ENCODE assay signal across 17 mouse cellular contexts in the genomic region with DNA sequence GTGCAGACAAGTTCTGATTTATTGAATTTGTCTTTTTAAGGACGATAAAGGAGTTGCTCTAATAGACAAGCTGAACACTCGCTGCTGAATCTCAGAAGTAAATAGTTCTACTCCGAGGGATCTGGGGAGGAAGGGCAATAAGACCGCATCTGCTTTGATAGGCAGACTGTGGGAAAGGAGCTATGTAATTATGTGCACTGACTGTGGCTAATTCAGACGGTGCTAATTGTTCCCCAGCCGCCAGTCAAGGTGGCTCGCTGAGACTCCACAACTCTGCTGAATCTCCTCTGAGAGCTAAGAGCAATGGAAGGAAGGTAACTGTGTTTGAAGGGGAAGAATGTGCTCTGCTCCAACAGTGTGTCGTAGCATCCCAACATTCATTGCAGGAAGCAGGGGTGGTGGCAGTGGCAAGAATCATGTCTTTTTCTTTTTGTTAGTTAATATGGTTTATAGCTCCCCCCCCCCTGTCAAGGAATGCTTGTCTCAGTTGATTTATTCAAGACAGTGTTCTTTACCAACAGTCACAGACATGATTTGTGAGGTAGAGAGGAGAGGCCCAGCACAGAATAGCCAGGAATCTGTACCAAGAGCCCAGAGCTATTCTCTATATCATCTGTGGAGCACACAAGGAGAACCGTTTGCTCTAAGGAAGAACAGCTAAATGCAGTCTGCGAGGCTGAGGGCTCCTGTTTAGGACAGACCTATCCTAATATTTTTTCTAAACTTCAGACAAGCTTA.
A peak's percentile ranks its signal among the peaks of the same experiment; 100 is the strongest.
DNase-seq lines count a peak whose midpoint lies in the region; ATAC-seq lines count a peak whose summit lies in the region.
"Had no signal": no experiment of that assay in that cellular context is flagged by ENCODE, and none has a peak within 500 bp of the region (broad histone marks: within the 10 kb centered on the region; RNA-seq: fewer than 3 reads in every experiment).

No protein-coding gene starts in this region.

- H3K4me3 ChIP-seq in embryonic facial prominence, embryonic 14.5 days (ENCODE audit: low read depth, low read length) = no peak overlapping the region
- H3K4me3 ChIP-seq in embryonic facial prominence, embryonic 10.5 days = no peak overlapping the region
- no peak overlapping the region for H3K4me3 ChIP-seq in midbrain, embryonic 15.5 days
- no peak overlapping the region for H3K4me3 ChIP-seq in midbrain, embryonic 10.5 days
- no peak overlapping the region for H3K4me3 ChIP-seq in hindbrain, embryonic 14.5 days (replicated peaks; ENCODE audit: low read length)
- H3K4me3 ChIP-seq: erythroblast, embryonic 14.5 days; heart, embryonic 13.5 days; limb, embryonic 15.5 days had no signal

- no peaks in the 10 kb centered on the region for H3K27me3 ChIP-seq in embryonic facial prominence, embryonic 14.5 days (replicated peaks; ENCODE audit: control insufficient read depth, insufficient read depth, low read length)
- H3K27me3 ChIP-seq in embryonic facial prominence, embryonic 10.5 days (replicated peaks; ENCODE audit: low read depth, poor library complexity, severe bottlenecking) = no peaks in the 10 kb centered on the region
- no peaks in the 10 kb centered on the region for H3K27me3 ChIP-seq in midbrain, embryonic 15.5 days (replicated peaks)
- no peaks in the 10 kb centered on the region for H3K27me3 ChIP-seq in midbrain, embryonic 10.5 days (ENCODE audit: low read depth, poor library complexity, severe bottlenecking)
- H3K27me3 ChIP-seq in hindbrain, embryonic 14.5 days (ENCODE audit: control insufficient read depth, insufficient read depth, low read length) = no peaks in the 10 kb centered on the region
- H3K27me3 ChIP-seq: heart, embryonic 13.5 days; limb, embryonic 15.5 days had no signal

- no peak overlapping the region for H3K9ac ChIP-seq in embryonic facial prominence, embryonic 14.5 days (ENCODE audit: low read depth, low read length)
- no peak overlapping the region for H3K9ac ChIP-seq in midbrain, embryonic 15.5 days
- no peak overlapping the region for H3K9ac ChIP-seq in hindbrain, embryonic 14.5 days
- H3K9ac ChIP-seq: heart, embryonic 13.5 days; limb, embryonic 15.5 days had no signal

- H3K36me3 ChIP-seq in embryonic facial prominence, embryonic 14.5 days (ENCODE audit: control insufficient read depth, insufficient read depth, low read length) = no peaks in the 10 kb centered on the region
- no peaks in the 10 kb centered on the region for H3K36me3 ChIP-seq in embryonic facial prominence, embryonic 10.5 days (replicated peaks)
- no peaks in the 10 kb centered on the region for H3K36me3 ChIP-seq in midbrain, embryonic 15.5 days (replicated peaks)
- H3K36me3 ChIP-seq in midbrain, embryonic 10.5 days = no peaks in the 10 kb centered on the region
- H3K36me3 ChIP-seq in hindbrain, embryonic 14.5 days (replicated peaks; ENCODE audit: control insufficient read depth, insufficient read depth) = no peaks in the 10 kb centered on the region
- H3K36me3 ChIP-seq: heart, embryonic 13.5 days; limb, embryonic 15.5 days had no signal

- DNase-seq in embryonic facial prominence, embryonic 14.5 days (ENCODE audit: low spot score) = peak; percentile 47
- DNase-seq in embryonic facial prominence, embryonic 10.5 days (ENCODE audit: low spot score) = no peak
- no peak for DNase-seq in midbrain, embryonic 10.5 days (ENCODE audit: low spot score)
- DNase-seq in hindbrain, embryonic 14.5 days (ENCODE audit: low spot score) = peak; percentile 29
- peak; percentile 49 for DNase-seq in retina, embryonic 14.5 days (ENCODE audit: low spot score)
- DNase-seq in adrenal gland, adult 2 months = no peak
- no peak for DNase-seq in right cerebral cortex, postnatal 14 days
- DNase-seq: adrenal gland, postnatal 25 days; heart, postnatal 4 days; kidney, adult 18-20 months; lung, adult 18-20 months; lung, postnatal 4 days; thymus, adult 2 months had no signal

- no peaks in the 10 kb centered on the region for H3K9me3 ChIP-seq in embryonic facial prominence, embryonic 14.5 days (ENCODE audit: control insufficient read depth, low read length)
- H3K9me3 ChIP-seq in embryonic facial prominence, embryonic 10.5 days = no peaks in the 10 kb centered on the region
- H3K9me3 ChIP-seq in midbrain, embryonic 15.5 days = no peaks in the 10 kb centered on the region
- no peaks in the 10 kb centered on the region for H3K9me3 ChIP-seq in midbrain, embryonic 10.5 days (replicated peaks)
- no peaks in the 10 kb centered on the region for H3K9me3 ChIP-seq in hindbrain, embryonic 14.5 days (ENCODE audit: control insufficient read depth, low read length)
- H3K9me3 ChIP-seq: heart, embryonic 13.5 days; limb, embryonic 15.5 days had no signal

- H3K4me2 ChIP-seq in embryonic facial prominence, embryonic 14.5 days (ENCODE audit: low read depth, low read length) = no peak overlapping the region
- H3K4me2 ChIP-seq in midbrain, embryonic 15.5 days = no peak overlapping the region
- no peak overlapping the region for H3K4me2 ChIP-seq in hindbrain, embryonic 14.5 days (replicated peaks)
- H3K4me2 ChIP-seq: heart, embryonic 13.5 days; limb, embryonic 15.5 days had no signal

- ATAC-seq in embryonic facial prominence, embryonic 14.5 days (ENCODE audit: low read depth) = peak; percentile 89
- 0 out of 2 replicates have a peak, but pooled peaks have one; percentile 33 for ATAC-seq in midbrain, embryonic 15.5 days (replicated peaks)
- peak; percentile 62; the same call in 1 of the 2 replicates for ATAC-seq in hindbrain, embryonic 14.5 days (ENCODE audit: low FRiP score)

- no peaks in the 10 kb centered on the region for H3K4me1 ChIP-seq in embryonic facial prominence, embryonic 14.5 days (ENCODE audit: control insufficient read depth, insufficient read depth, low read length)
- H3K4me1 ChIP-seq in embryonic facial prominence, embryonic 10.5 days = no peaks in the 10 kb centered on the region
- H3K4me1 ChIP-seq in midbrain, embryonic 15.5 days = no peaks in the 10 kb centered on the region
- H3K4me1 ChIP-seq in midbrain, embryonic 10.5 days = no peaks in the 10 kb centered on the region
- no peaks in the 10 kb centered on the region for H3K4me1 ChIP-seq in hindbrain, embryonic 14.5 days (replicated peaks; ENCODE audit: control insufficient read depth, insufficient read depth, low read length)
- H3K4me1 ChIP-seq: heart, embryonic 13.5 days; limb, embryonic 15.5 days had no signal

- WGBS in embryonic facial prominence, embryonic 14.5 days = 56% methylated on average over 10 of the region's 10 CpGs
- WGBS in embryonic facial prominence, embryonic 10.5 days = 69% methylated on average over 10 of the region's 10 CpGs
- 59% methylated on average over 10 of the region's 10 CpGs for WGBS in midbrain, embryonic 15.5 days
- 75% methylated on average over 10 of the region's 10 CpGs for WGBS in midbrain, embryonic 10.5 days
- WGBS in hindbrain, embryonic 14.5 days = 52% methylated on average over 10 of the region's 10 CpGs

- no peak overlapping the region for H3K27ac ChIP-seq in embryonic facial prominence, embryonic 14.5 days (replicated peaks; ENCODE audit: low read depth, low read length)
- no peak overlapping the region for H3K27ac ChIP-seq in embryonic facial prominence, embryonic 10.5 days (replicated peaks)
- no peak overlapping the region for H3K27ac ChIP-seq in midbrain, embryonic 15.5 days
- no peak overlapping the region for H3K27ac ChIP-seq in midbrain, embryonic 10.5 days (replicated peaks)
- H3K27ac ChIP-seq in hindbrain, embryonic 14.5 days = no peak overlapping the region
- H3K27ac ChIP-seq: heart, embryonic 13.5 days; limb, embryonic 15.5 days had no signal

Comparison
In these comparisons a context has a peak if more than half of its experiments do, and no peak if none do; other contexts are left out.
1. DNase-seq: peak in embryonic facial prominence, embryonic 14.5 days (single experiment), hindbrain, embryonic 14.5 days (single experiment) and retina, embryonic 14.5 days (single experiment); none in embryonic facial prominence, embryonic 10.5 days (single experiment), midbrain, embryonic 10.5 days (single experiment), adrenal gland, adult 2 months (single experiment) and right cerebral cortex, postnatal 14 days (single experiment).
2. ATAC-seq: peak in every context shown above with its lines; median percentile 89 in embryonic facial prominence, embryonic 14.5 days; 62 in hindbrain, embryonic 14.5 days; 33 in midbrain, embryonic 15.5 days.